Mouse (Mus musculus): ENCODE measurements around the gene Ptpn14. TPM values are rescaled to one million over a fixed set of nuclear protein-coding genes. Genes with fewer than 3 reads are reported as not detected.

The Ptpn14 gene
- total RNA-seq, 2 experiments from 2014 or later = 0.88 TPM; not detected in 1

DNA sequence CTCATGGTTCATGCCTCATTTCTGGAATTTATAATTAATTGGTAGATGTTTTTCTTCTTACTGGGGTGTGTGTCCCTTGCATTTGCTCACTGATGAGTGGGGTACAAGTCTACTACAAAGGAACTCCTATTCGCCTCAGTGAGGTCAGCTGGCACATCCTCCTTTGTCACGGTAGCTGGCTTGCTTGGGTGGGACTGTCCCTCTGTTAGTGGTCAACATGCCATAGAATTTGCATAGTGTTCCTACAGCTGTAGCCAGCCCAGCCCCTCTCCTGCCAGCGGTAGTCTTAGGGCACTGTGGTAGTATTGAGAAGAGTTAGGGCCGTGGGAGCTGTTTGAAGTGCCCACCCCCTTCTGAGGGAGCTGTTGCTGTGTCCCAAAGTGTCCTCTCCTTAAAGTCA is 73.2 kb downstream of the Ptpn14 start:
- ATAC-seq (replicated peaks; ENCODE audit: poor library complexity, severe bottlenecking) = no peak

DNA sequence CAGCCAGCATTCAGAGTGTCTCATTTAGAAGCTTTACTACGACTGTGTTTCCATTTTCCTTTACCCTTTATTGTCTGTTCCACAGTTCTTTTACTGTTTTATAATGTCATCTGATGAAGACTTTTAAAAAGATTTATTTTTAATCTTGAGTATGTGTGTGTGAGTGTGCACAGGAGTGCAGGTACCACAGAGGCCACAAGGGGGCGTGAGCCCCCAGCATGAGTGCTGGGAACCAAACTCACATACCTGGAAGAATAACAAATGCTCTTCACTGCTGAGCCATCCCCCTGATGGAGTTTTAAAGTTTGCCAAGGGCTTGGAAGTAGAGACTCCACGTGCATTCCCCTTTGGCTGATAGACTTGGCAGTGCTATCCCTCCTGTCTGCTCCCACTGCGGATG is 74.5 kb downstream of the Ptpn14 start:
- no peak for ATAC-seq (replicated peaks; ENCODE audit: poor library complexity, severe bottlenecking)

DNA sequence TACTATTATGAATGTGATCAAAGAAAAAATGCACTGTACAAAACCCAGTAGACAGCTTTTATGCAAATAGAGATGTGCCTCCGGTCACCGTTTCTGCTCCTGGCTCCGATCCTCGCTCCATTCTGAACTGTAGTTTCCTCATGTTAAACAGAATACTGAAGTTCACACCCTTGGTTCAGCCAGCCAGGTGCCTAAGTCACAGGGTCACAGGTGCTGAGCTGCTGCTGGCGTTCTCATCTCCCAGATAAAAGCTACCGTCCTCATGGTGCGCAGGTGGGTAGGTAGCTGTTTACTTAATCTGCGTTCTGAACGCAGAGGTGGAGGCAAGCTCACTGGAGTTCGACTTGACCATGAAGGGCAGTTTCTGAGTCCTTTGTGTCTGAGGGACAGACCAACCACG is 75.7 kb downstream of the Ptpn14 start:
- no peak for ATAC-seq (replicated peaks; ENCODE audit: poor library complexity, severe bottlenecking)

DNA sequence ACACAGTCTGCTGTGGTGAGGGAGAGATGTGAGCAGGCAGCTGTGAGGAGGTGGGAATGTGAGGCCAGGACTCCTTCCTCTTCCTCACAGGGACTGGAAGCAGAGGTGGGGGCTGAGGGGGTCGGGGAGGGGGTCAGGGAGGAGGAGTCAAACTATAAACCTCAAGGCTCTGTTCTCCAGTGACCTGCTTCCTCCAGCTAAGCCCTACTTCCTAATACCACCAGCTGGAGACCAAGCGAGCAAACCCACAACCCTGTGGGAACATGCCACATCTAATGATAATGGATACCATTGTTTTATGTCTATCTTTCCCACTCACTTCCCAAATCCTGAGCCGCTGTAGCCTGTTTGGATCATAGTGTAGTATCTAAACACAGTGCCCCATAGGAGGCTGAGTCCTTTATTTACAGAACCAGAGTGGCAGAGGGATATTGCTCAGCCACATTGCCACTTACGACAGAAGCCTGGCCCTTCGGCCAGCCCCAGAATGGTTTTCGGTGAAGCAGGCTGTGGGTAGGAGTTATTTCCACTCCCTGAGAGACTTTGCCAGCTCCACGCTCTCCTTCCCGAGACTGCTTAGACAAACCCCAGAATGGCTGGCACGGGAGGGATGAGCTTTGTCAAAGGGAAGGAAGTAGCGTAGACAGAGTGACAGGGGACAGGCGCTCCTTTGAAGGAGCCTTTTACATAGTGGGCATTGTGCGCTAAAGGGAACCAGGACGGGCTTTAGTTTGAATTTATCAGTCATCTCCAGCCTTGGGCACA is 78.6 kb downstream of the Ptpn14 start:
- peak; percentile 65 for ATAC-seq (replicated peaks; ENCODE audit: poor library complexity, severe bottlenecking)

DNA sequence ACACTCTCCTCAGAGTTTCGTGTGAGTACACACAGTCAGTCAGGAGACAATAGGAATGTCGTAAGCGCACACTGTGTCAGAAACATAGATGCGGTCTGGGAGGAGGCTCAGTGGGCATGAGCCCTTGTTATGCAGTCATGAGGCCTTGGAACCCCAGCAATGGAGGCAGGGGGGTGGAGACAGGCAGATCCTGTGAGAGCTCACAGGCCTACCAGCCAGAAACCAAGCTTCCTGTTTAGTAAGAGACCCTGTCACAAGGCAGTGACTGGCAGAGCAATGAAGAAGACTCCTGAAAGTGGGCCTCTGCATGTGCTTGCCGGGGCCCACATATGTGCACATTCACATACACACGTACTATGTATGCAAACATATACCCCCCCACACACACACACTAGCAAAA is 79.9 kb downstream of the Ptpn14 start:
- peak; percentile 76 for ATAC-seq (replicated peaks; ENCODE audit: poor library complexity, severe bottlenecking)

DNA sequence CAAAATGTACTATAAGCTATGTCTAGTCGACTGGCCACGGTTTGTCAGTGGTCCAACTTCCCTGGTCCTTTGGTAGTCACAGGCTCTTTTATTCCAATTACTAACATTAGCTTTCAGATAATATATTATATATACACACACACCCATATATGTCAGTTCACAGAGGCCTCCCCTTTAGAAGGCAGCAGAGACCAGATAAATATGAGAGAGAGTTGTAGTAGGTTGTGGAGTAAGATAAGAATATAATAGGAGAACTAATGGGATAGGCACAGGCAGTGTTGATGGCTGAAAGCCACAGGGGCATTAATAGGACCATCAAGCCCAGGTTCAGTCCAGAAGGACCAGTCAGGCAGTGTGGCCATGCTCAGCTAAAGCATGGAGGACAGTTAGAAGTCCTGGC is 80.4 kb downstream of the Ptpn14 start:
- ATAC-seq (replicated peaks; ENCODE audit: poor library complexity, severe bottlenecking) = no peak

DNA sequence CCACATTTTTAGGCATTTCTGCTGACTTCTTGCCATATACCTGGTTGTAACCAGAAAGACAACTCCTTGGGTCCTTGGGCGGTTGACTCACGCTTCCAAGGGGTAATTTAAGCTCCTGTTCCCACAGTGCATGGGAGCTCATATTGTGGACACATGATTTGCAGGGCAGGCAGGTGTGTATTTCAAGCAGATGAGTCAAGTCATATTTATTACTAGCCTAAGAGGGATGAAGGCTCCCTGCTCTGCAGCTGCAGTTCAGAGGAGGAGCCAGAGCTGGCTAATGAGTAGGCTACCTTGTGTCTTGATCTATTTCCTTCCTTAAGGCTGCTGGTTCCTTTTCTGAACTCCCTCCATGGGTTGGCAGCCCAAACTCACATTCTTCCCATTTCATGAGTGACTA is 83.7 kb downstream of the Ptpn14 start:
- no peak for ATAC-seq (replicated peaks; ENCODE audit: poor library complexity, severe bottlenecking)

DNA sequence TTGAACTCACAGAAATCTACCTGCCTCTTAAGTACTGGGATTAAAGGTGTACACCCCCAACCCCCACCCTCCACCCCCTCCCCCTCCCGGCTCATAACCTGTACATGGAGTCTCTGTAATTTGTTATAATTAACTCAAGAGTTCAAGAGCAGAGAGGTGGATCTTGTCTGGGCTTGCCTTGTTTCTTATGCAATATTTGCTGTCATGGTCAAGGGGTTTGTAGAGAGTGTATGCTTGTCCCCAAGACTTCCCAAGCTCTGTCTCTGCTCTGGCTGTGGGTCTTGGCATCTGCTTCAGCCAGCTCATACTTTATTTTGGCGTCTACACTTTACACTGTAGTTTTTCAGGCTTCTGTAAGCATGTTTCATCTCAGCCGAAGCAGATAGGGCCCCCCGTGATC is 86.3 kb downstream of the Ptpn14 start:
- no peak for ATAC-seq (replicated peaks; ENCODE audit: poor library complexity, severe bottlenecking)

DNA sequence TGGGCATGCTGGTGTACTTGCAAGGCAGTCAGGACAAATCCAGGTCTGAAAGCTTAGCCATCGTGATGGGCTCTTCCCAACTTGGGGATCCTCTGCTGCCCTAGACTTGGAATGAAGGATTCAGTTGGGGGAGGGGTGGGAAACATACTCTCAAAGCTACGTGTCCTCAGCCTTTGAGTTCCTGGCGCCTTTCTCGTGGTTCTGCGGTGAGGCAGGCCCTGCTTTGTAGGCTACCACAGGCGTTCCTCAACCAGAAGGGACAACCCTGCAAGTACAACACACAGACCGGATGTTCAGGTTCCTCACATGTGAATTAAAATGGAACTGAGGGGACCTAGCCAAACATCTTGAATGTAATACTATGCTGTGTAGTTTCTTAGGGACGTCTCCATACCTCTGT is 89.0 kb downstream of the Ptpn14 start:
- no peak for ATAC-seq (replicated peaks; ENCODE audit: poor library complexity, severe bottlenecking)

DNA sequence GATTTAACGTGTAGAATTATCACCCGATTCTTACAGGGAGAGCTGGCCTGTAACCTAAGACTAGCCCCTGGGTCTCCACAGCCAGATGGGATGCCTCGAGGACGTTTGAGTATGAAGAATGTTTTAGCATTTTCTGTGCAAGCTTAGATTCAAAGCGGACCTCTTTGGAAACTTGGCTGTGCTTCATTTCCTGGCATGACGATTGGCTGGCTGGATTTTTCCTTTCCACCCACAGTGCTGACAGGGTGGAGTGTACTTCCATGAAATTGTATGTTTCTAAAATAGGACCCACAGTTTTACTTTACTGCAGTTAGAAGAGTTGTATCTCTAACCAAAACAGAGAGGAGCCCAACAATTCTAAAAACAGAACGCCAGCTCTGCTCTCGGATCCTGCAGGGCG is 89.7 kb downstream of the Ptpn14 start:
- no peak for ATAC-seq (replicated peaks; ENCODE audit: poor library complexity, severe bottlenecking)

DNA sequence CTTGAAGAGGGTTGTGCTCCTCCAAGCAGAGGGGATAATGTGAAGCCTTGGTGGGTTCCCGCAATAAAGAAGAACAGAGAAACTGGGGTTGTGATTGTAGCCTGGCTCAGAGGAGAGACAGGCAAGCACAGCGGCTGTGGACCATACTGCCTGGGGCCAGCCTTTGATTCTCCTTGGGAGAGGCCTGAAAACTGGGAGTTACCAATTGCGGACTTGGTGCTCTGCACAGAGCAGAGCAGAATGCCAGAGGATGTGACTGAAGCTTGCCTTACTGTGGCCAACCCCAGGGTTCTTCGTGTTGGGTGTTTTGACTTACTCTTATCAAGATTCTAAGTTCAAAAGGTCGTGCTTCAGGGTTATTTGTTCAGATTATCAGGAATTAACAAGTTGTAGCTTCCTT is 92.0 kb downstream of the Ptpn14 start:
- no peak for ATAC-seq (replicated peaks; ENCODE audit: poor library complexity, severe bottlenecking)

DNA sequence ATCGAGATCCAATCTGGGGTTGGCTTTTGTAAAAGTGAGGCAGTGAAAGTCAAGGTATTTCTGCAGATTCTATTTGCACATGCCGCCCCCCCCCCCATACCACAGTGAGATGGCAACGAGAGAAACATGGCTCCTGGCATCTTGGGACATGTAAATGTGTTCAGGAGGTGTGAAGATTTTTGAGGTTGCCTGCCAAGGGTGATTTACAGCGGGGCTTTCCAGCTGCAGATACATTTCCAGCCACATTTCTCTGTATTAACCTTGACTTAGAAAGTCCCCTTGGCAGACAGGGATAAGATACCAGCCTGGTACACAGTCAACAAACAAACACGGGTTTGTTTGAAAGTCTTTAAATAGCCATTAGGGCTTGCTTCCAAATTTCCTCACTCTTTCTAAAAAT is 96.4 kb downstream of the Ptpn14 start:
- ATAC-seq (replicated peaks; ENCODE audit: poor library complexity, severe bottlenecking) = no peak

DNA sequence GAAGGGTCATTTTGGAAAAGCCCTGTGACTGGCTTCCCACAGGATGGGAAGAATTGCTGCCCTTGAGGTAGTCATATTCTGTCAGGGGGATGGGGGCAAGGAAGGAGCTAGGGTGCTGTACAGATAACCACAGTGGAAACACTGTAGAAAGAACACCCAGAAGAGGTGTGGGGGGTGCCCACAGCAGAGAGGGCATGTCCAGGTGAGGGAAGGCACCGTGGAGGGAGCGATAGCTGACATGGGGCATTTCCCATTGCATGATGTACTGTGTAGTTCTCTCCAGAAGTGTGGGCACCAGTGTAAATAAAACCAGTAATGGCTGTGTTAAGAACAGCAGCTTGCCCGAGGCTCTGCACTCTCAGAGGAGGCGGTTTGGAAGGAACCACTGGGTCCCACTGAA is 102.3 kb downstream of the Ptpn14 start:
- no peak for ATAC-seq (replicated peaks; ENCODE audit: poor library complexity, severe bottlenecking)

DNA sequence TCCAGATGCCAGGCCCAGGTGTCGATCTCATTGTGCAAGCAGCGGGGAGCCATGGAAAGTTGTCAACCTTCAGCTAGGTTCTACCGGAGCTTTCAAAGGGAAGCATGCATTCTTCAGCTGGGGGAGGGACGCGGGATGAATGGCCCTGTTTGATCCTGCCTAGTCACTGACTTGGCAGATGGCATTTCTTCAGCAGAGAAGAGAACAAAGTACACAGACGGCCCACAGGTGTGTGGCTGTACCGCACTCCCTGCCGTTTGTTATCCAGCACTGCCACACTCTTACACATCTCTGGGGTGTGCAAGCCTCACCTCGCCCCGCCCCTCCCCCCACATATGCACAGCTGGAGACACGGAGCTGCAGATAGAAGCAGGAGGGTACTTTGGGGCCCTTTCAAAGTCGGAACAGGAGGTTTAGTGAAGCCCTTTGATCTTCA is 102.7 kb downstream of the Ptpn14 start:
- no peak for ATAC-seq (replicated peaks; ENCODE audit: poor library complexity, severe bottlenecking)

DNA sequence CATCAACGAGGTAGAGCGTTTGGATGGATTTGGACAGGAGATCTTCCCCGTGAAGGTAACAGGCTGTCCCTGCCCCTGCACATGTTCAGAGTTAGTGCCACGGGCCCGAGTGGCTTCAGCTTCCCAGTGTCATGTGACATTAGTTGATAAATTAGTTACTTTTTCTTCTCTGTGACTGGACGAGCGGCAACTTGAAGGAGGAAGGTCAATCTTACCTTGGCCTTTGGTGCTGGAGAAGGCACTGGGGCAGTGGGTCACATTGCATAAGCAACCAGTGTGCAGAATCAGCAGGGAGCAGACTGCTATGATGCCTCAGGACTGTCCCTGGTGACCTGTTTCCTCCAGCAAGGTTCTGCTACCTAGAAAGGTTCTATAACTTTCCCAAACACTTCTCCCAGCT is 105.3 kb downstream of the Ptpn14 start:
- no peak for ATAC-seq (replicated peaks; ENCODE audit: poor library complexity, severe bottlenecking)

DNA sequence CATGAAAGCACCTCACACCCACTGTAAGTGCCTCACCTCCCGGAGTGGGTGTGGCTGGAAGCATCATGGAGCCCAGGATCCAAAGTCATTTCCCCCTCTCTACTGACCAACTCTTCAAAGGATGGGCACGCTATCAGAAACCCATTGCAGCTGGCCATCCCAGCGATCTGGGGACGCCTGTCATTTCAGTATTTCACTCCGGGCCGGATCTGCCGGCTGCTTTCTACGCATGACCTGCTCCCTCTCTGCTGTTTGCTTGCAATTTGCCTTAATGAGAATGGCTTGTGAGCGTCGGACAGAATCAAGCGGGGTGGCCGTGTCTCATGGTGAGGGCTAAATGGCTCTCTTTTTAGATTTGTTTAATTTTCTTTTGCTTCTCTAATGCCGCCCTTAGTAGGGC is 106.1 kb downstream of the Ptpn14 start:
- ATAC-seq (replicated peaks; ENCODE audit: poor library complexity, severe bottlenecking) = no peak

DNA sequence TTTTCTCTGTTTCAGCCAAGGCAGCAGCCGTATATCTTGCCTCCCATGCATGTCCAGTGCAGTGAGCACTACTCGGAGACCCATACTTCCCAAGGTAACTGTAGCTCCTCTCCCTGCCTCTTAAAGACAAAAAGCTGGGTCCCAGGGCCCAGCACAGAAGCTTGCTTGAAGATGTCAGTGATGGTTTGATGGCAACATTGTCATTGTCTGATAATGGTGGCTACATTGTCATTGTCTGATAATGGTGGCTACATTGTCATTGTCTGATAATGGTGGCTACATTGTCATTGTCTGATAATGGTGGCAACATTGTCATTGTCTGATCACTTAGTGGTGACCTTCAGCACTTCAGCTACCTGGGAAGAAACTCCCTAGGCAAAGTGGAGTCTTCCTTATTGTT is 118.3 kb downstream of the Ptpn14 start:
- no peak for ATAC-seq (replicated peaks; ENCODE audit: poor library complexity, severe bottlenecking)

DNA sequence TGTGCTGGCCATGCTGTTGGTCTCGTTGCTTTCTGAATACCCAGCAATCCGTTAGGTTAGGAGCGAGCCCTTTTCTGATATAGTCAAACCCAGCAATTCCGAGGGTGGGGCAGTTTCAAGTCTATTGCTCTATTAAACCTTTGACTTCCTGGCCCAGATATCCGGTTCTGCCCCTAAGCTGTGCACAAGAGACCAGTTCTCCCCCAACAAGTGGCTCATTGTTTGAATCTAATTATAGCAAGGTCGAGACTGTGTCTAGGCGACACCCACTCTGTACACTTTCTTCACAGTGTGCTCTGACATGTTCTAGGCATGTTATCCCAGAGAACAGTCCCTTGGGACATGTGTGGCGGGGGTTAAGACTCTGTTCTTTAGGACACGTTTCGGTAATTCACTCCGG is 121.5 kb downstream of the Ptpn14 start:
- ATAC-seq (replicated peaks; ENCODE audit: poor library complexity, severe bottlenecking) = no peak

DNA sequence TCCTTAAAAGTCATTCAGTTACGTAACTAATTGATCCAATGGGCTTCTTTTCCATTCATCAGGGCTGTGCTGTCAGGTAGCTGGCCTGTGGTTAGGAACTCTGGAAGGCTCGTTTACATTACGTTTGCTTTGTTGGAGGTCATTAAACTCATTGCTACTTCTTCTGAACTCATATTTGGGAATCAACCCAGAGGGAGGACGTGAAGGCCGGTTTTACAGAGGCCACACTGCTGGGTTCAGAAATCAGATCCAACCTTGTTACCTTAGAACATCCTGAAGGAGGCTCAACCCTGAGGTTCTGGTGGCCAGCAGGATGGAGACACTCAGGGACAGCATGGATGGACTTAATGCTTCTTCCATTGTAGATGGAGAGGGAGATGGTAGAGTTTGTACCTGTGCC is 124.0 kb downstream of the Ptpn14 start:
- ATAC-seq (replicated peaks; ENCODE audit: poor library complexity, severe bottlenecking) = no peak

DNA sequence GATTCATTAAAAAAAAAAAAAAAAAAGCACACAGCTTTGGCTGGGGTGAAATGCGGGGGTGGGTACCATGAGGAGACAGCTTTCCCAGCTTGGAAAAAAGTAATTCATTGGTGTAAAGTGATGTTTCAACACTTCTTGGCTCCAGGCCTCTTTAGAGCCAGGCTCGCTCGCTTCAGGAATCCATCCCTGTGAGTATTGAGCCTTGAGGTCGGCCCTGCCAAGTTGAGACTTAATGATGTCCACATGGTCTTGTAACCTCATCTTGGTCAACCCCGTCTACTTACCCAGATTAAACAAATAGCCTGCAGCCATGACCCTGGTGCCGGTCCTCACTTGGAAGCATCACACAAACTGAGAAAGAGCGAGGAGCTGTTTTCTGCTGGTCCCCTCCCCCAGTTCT is 124.4 kb downstream of the Ptpn14 start:
- ATAC-seq (replicated peaks; ENCODE audit: poor library complexity, severe bottlenecking) = no peak

DNA sequence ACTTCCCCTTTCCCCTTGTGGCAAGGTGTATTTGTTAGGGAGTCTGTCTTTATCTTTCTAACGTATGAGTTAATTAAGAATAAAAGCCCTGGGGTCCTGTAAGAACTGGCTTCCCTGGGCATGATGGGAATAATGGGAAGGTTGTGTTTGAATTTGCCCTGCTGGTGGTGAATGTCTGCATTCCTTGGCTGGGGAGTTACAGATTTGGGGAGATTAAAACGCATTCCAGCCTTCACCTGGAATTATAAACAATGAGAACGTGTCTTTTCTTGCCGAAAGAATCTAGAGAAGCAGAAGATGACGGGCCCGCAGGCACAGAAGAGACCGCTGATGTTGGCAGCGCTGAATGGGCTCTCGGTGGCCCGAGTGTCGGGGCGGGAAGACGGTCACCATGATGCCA is 126.6 kb downstream of the Ptpn14 start:
- no peak for ATAC-seq (replicated peaks; ENCODE audit: poor library complexity, severe bottlenecking)

DNA sequence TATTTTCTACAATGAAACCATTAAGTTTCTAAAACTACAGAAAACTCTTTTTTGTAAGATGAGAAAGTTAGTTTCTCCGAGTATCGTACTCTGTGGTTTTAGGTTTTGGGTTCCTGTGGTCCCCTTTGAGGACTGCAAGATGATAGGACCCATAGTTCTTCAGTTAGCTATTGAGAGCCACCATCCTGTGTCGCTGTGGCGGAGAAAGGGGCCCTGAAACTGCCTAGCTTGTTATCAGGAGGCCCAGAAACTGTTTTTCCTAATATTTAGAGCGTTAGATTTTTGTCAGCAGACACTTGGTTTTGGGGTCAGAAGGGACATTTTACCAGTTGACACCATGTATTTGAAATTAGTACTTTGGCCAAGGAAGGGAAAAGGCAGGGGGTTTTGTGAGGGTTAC is 127.7 kb downstream of the Ptpn14 start:
- ATAC-seq (replicated peaks; ENCODE audit: poor library complexity, severe bottlenecking) = no peak

DNA sequence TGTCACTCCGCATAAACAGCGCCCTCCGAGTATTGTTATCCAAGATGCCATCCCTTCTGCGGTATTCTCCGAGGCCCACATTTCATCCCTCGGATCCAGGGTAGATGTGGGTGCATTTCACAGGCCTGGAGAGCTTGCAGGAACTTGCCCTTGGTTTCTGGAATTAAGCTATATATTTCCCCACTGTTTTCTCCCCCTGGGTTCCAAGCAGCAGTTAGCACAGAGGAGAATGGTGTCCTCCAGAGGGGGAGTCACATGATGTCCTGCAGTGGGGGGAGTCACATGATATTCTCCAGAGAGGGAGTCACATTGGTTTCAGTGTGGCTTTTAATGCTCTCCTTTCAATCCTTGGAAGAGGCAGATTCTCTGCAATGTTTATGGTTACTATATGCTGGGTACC is 130.3 kb downstream of the Ptpn14 start:
- ATAC-seq (replicated peaks; ENCODE audit: poor library complexity, severe bottlenecking) = no peak
